Mouse (Mus musculus): ENCODE measurements around the gene Sacm1l. TPM values are rescaled to one million over a fixed set of nuclear protein-coding genes. Genes with fewer than 3 reads are reported as not detected.

Gene Sacm1l
- total and polyA plus RNA-seq, 3 experiments = 20.5 to 21.7 TPM; not detected in 1

GRCm38 (mm10) chr9:123536613-123537012 lies 7.1 kb downstream of the Sacm1l start:
- TF ChIP-seq USF1 (IDR thresholded peaks at IDR 0.05; ENCODE audit: low read depth, low read length) (peak; percentile 41; the same call in 1 of the 2 replicates), POLR2AphosphoS5 (IDR thresholded peaks at IDR 0.05; ENCODE audit: borderline replicate concordance, low read depth, low read length) (no peak)
- peaks cover 2 to 15% of the 10 kb centered on the region in 2 experiments for H3K36me3 ChIP-seq (ENCODE audit: control insufficient read depth in 1 of 2, insufficient read depth in 2 of 2, low read length in 2 of 2)
- H3K4me3 ChIP-seq (ENCODE audit: control insufficient read depth in 1 of 2, insufficient read depth in 1 of 2, low read depth in 2 of 2, low read length in 2 of 2) = no peak overlapping the region
- H3K79me2 ChIP-seq (ENCODE audit: control insufficient read depth, insufficient read depth, low read length, poor library complexity) = peaks cover 20% of the 10 kb centered on the region
- H3K4me1 ChIP-seq (ENCODE audit: control insufficient read depth in 1 of 2, insufficient read depth in 2 of 2, low read length in 2 of 2) = peaks cover 1 to 6% of the 10 kb centered on the region in 2 experiments; a peak in 3 of 4 replicates
- H3K27me3 ChIP-seq (ENCODE audit: control insufficient read depth in 1 of 2, insufficient read depth in 2 of 2, low read length in 2 of 2) = no peaks in the 10 kb centered on the region
- H3K9me3 ChIP-seq (replicated peaks; ENCODE audit: insufficient read depth, low read length) = no peaks in the 10 kb centered on the region
- H3K27ac ChIP-seq (ENCODE audit: control insufficient read depth, low read depth, low read length) = no peak overlapping the region
- H3K9ac ChIP-seq (ENCODE audit: control insufficient read depth, low read depth, low read length, poor library complexity, severe bottlenecking) = no peak overlapping the region
- DNase-seq (ENCODE audit: low read depth, low spot score) = no peak

GRCm38 (mm10) chr9:123538189-123538588 lies 8.6 kb downstream of the Sacm1l start:
- Histone ChIP-seq H3K27me3 (ENCODE audit: control insufficient read depth in 1 of 2, insufficient read depth in 2 of 2, low read length in 2 of 2) (no peaks in the 10 kb centered on the region), H3K36me3 (ENCODE audit: control insufficient read depth in 1 of 2, insufficient read depth in 2 of 2, low read length in 2 of 2) (peaks cover 4 to 5% of the 10 kb centered on the region in 2 experiments), H3K9me3 (replicated peaks; ENCODE audit: insufficient read depth, low read length) (no peaks in the 10 kb centered on the region), H3K4me1 (ENCODE audit: control insufficient read depth in 1 of 2, insufficient read depth in 2 of 2, low read length in 2 of 2) (peaks cover 0 to 2% of the 10 kb centered on the region in 2 experiments; a peak in 1 of 4 replicates), H3K4me3 (ENCODE audit: control insufficient read depth in 1 of 2, insufficient read depth in 1 of 2, low read depth in 2 of 2, low read length in 2 of 2) (no peak overlapping the region), H3K27ac (ENCODE audit: control insufficient read depth, low read depth, low read length) (no peak overlapping the region), H3K9ac (ENCODE audit: control insufficient read depth, low read depth, low read length, poor library complexity, severe bottlenecking) (no peak overlapping the region), H3K79me2 (ENCODE audit: control insufficient read depth, insufficient read depth, low read length, poor library complexity) (peaks cover 13% of the 10 kb centered on the region)
- no peak for DNase-seq (ENCODE audit: low read depth, low spot score)
- TF ChIP-seq POLR2AphosphoS5 (IDR thresholded peaks at IDR 0.05; ENCODE audit: borderline replicate concordance, low read depth, low read length) (no peak), ZNF384 (IDR thresholded peaks at IDR 0.05; ENCODE audit: low read depth, low read length) (no peak), BHLHE40 (IDR thresholded peaks at IDR 0.05; ENCODE audit: borderline replicate concordance, low read depth, low read length) (no peak), SMC3 (IDR thresholded peaks at IDR 0.05; ENCODE audit: low read depth, low read length) (no peak), KAT2A (conservative IDR thresholded peaks at IDR 0.05; ENCODE audit: low read depth, low read length) (no peak), CHD1 (IDR thresholded peaks at IDR 0.05; ENCODE audit: low read depth, low read length) (no peak), MYB (IDR thresholded peaks at IDR 0.05; ENCODE audit: low read depth, low read length) (no peak)

DNA sequence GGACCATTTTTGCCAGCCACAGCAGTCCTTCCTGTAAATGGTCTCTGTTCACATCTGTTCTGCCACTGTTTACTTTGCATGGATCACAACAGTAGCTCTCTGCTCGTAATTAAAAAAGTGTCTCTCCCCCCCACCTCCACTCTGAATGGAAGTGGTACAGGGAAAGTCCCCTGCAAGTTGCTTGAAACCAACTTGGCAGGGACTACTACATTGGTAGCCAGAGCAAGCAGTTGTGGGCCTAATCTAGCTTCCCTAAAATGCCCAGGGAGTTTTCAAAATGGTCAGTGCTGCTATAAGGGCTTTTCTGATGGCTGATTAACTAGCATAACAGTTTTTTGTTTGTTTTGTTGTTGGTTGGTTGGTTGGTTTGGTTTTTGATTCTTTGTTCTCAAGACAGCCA lies 9.5 kb downstream of the Sacm1l start:
- no peaks in the 10 kb centered on the region for H3K27me3 ChIP-seq (ENCODE audit: control insufficient read depth in 1 of 2, insufficient read depth in 2 of 2, low read length in 2 of 2)
- H3K9me3 ChIP-seq (replicated peaks; ENCODE audit: insufficient read depth, low read length) = no peaks in the 10 kb centered on the region
- TF ChIP-seq MAX (IDR thresholded peaks at IDR 0.05; ENCODE audit: low read length) = no peak
- no peak for TF ChIP-seq TCF12 (IDR thresholded peaks at IDR 0.05; ENCODE audit: low read depth, low read length)
- no peak for TF ChIP-seq ZMIZ1 (IDR thresholded peaks at IDR 0.05; ENCODE audit: low read depth, low read length)
- no peak for TF ChIP-seq E2F4 (IDR thresholded peaks at IDR 0.05; ENCODE audit: borderline replicate concordance, low read depth, low read length)
- no peak for TF ChIP-seq ZC3H11A (IDR thresholded peaks at IDR 0.05; ENCODE audit: low read depth, low read length)
- no peak overlapping the region for H3K4me3 ChIP-seq (ENCODE audit: control insufficient read depth in 1 of 2, insufficient read depth in 1 of 2, low read depth in 2 of 2, low read length in 2 of 2)
- H3K79me2 ChIP-seq (ENCODE audit: control insufficient read depth, insufficient read depth, low read length, poor library complexity) = peaks cover 11% of the 10 kb centered on the region
- DNase-seq (ENCODE audit: low read depth, low spot score) = no peak
- no peak overlapping the region for H3K9ac ChIP-seq (ENCODE audit: control insufficient read depth, low read depth, low read length, poor library complexity, severe bottlenecking)
- peaks cover 0 to 2% of the 10 kb centered on the region in 2 experiments; a peak in 1 of 4 replicates for H3K4me1 ChIP-seq (ENCODE audit: control insufficient read depth in 1 of 2, insufficient read depth in 2 of 2, low read length in 2 of 2)
- no peak overlapping the region for H3K27ac ChIP-seq (ENCODE audit: control insufficient read depth, low read depth, low read length)
- H3K36me3 ChIP-seq (ENCODE audit: control insufficient read depth in 1 of 2, insufficient read depth in 2 of 2, low read length in 2 of 2) = peaks cover 5 to 8% of the 10 kb centered on the region in 2 experiments
